Mouse (Mus musculus): ENCODE results near the gene Gja10. TPM values are rescaled to one million over a fixed set of nuclear protein-coding genes. Genes with fewer than 3 reads are reported as not detected.
A peak's percentile ranks its signal among the peaks of the same experiment; 100 is the strongest.

The Gja10 gene
- polyA plus RNA-seq (2016; fragmentation: Nextera tagmentation; extraction: Ambion mirVana) = not detected in 2 replicates

DNA sequence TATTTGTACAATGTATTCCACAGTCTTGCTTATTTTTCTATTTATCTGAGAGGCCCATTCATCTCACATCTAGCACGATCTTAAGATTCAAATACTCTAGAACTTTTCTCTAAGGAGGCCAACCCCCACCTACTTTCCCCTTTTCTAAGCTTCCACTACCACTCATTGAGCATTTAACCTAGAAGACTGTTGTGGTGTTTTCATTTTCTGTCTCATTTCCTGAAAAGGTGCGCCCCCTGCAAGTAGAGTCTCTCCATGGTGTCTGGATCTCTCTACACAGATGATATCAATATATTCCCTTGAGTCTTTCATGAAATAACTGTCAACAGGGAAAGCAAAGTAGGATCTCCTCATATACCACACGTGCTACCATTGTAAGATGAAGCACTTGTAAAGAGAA lies at the start of gene Gja10:
Gene Gja10 (minus strand): TSS at position 101 of the 400 bp plus-strand sequence.
- no peaks in the 10 kb centered on the region for H3K4me1 ChIP-seq
- H3K9me3 ChIP-seq (replicated peaks) = no peaks in the 10 kb centered on the region
- H3K4me3 ChIP-seq = no peak within 1 kb of the TSS
- H3K36me3 ChIP-seq = no peaks in the 10 kb centered on the region
- H3K27ac ChIP-seq = no peak within 1 kb of the TSS
- DNase-seq (ENCODE audit: low spot score) = no peak
- H3K27me3 ChIP-seq (ENCODE audit: low read depth, poor library complexity, severe bottlenecking) = no peaks in the 10 kb centered on the region
- 74% methylated on average over 3 of the region's 3 CpGs for WGBS

DNA sequence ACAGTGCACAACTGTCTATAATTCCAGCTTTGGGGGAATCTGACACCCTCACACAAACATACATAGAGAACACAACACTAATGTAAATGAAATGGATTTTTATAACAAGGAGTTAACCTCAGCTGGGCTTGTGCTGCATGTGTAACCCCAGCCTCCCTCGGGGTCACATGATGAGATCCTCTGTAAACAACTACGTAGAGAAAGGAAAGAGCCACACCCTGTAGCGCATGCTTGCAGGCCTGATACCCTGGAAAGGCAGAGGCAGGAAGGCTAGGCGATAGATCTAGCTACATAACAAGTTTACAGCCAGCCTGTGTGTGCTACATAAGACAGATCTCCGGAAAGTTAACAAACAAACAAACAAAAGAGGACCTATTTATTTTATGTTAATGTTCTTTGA lies 49.1 kb upstream of the Gja10 start:
- Histone ChIP-seq H3K4me3 (no peak overlapping the region), H3K9me3 (replicated peaks) (no peaks in the 10 kb centered on the region), H3K36me3 (peaks cover 77% of the 10 kb centered on the region), H3K27ac (no peak overlapping the region), H3K27me3 (ENCODE audit: low read depth, poor library complexity, severe bottlenecking) (no peaks in the 10 kb centered on the region), H3K4me1 (peaks cover 5% of the 10 kb centered on the region; the same call in 1 of the 2 replicates)
- DNase-seq (ENCODE audit: low spot score) = no peak
- 87% methylated on average over 5 of the region's 5 CpGs for WGBS

DNA sequence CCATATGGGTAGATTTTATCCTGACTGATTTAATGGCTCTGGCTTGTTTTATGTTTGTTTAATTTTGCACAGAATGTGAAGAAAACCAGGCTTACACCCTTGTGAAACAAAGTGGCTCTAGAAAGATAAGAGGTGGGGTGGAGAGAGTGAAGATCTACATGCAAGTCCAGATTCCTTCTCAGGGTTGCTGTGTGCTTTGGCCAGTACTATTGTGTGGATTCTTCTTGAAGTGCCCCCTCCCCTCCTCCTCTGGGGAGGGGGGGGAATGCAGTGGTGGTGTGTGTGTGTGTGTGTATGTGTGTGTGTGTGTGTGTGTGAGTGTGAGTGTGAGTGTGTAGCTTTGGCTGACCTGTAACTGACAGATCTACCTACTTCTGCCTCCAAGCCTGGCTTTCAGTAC lies 19.1 kb upstream of the Gja10 start:
- H3K27ac ChIP-seq = no peak overlapping the region
- H3K4me3 ChIP-seq = no peak overlapping the region
- H3K27me3 ChIP-seq (ENCODE audit: low read depth, poor library complexity, severe bottlenecking) = no peaks in the 10 kb centered on the region
- no peak for DNase-seq (ENCODE audit: low spot score)
- peaks cover 71% of the 10 kb centered on the region for H3K36me3 ChIP-seq
- H3K9me3 ChIP-seq (replicated peaks) = no peaks in the 10 kb centered on the region
- peaks cover 5% of the 10 kb centered on the region for H3K4me1 ChIP-seq

DNA sequence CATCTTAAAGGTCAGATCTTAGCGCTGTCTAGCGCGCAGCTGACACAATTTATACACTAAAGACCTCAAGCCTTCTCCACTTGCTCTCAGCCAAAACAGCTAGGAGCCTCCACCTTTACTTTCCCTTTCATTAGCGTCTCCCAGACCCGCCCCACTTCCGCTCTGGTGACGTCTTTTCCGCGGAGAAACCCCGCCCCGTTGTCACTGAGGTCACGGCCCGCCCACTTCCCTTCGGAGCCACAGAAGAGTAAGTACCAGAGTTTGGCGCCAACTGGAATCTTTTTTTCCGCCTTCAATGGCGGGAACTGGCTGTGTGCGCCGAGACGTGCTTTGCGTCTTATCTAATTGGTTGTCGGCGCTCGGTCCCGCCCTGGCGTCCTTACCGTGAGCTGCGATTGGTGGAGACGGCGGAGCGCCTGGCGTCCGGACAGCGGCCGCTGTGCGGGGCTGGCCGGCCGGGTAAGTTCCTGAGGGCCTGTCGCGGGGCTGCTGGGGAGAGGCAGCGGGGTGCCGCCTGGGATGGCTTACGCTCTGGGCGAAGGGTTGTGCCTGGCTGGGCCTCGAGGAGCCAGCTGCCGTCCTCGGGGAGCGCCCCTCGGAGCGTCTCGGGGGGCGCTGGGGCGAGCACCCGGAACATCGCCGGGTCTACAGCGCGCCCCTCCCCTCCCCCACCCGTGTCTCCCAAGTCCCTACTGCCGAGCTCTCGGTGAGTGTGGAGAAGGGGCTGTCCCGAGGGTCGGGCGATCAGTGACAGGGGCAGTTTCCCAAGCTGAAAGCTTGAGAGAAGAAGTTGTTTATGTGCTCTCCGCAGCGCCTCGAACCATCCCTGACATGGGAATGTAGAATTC lies 12.7 kb upstream of the Gja10 start, which contains the start of gene Casp8ap2:
Gene Casp8ap2 (plus strand): TSS at position 418 of the 848 bp plus-strand sequence.
- Histone ChIP-seq H3K36me3 (peaks cover 25% of the 10 kb centered on the region), H3K27ac (peak within 1 kb of the TSS; percentile 93), H3K9me3 (replicated peaks) (no peaks in the 10 kb centered on the region), H3K4me3 (peak within 1 kb of the TSS; percentile 92), H3K4me1 (peaks cover 11% of the 10 kb centered on the region), H3K27me3 (ENCODE audit: low read depth, poor library complexity, severe bottlenecking) (no peaks in the 10 kb centered on the region)
- DNase-seq (ENCODE audit: low spot score) = peak; percentile 96
- WGBS = under 1% methylated on average over 66 of the region's 67 CpGs

DNA sequence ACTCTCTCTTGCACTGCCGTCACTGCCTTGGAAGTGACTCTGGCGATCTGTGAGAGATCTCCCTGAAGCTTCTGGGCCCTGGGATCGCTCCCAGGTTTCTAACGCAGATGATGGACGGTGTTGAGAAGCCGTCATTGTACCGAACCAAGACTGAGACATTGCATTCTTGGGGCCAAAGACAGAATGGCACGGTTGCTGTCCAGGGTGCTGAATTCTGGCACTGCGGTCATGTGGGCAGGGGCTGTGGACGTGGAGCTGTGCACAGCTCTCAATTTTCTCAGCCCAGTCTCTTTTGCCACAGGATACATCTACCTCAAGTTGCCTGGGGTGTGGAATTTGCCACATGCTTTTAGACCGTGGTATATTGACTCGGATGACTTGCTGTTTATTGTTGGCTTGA lies 1.4 kb downstream of the Gja10 start:
- H3K4me3 ChIP-seq = no peak overlapping the region
- 33% methylated on average over 12 of the region's 12 CpGs for WGBS

DNA sequence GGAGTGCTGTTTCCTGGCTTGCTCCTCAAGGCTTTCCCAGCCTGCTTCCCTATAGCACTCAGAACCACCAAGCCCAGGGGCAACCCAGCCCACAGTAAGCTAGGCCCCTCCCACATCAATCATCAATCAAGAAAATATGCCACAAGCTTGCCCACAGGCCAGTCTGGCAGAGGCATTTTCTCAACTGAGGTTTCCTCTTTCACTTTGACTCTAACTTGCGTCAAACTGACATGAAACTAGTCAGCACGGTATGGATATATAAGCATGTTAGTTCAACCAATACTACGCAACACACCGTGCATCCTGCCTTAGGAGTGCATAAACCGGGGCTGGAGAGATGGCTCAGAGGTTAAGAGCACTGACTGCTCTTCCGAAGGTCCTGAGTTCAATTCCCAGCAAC lies 14.3 kb downstream of the Gja10 start:
- WGBS = 91% methylated on average over 6 of the region's 6 CpGs

More for the DNA sequence above, 1.4 kb downstream of the Gja10 start:
- H3K36me3 ChIP-seq = no peaks in the 10 kb centered on the region
- H3K27me3 ChIP-seq (ENCODE audit: low read depth, poor library complexity, severe bottlenecking) = no peaks in the 10 kb centered on the region
- DNase-seq (ENCODE audit: low spot score) = peak; percentile 87
- no peak overlapping the region for H3K27ac ChIP-seq
- H3K9me3 ChIP-seq (replicated peaks) = no peaks in the 10 kb centered on the region
- H3K4me1 ChIP-seq = no peaks in the 10 kb centered on the region

DNA sequence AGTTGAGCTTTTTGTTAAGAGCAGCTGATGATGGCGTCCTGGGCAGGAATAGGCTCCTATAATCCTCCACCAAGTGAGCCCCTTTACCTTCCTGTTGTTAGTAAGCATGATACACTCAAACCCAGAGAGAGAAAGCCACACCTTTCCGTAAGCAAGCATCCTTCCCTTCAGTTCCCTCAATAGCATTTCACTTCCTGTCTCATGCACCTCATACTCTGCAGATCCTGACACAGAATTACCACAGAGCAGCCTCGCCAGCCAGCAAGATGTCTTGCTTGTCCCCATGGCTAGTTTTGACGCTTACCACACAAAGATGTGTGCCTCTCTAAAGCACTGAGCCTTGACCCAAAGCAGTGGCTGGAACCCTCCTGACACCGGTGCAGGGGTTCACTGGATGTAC lies 15.0 kb downstream of the Gja10 start:
- H3K27me3 ChIP-seq (ENCODE audit: low read depth, poor library complexity, severe bottlenecking) = no peaks in the 10 kb centered on the region
- no peak for DNase-seq (ENCODE audit: low spot score)
- H3K4me1 ChIP-seq = no peaks in the 10 kb centered on the region
- no peak overlapping the region for H3K27ac ChIP-seq
- 91% methylated on average over 5 of the region's 5 CpGs for WGBS
- no peaks in the 10 kb centered on the region for H3K9me3 ChIP-seq (replicated peaks)
- H3K36me3 ChIP-seq = peaks cover 10% of the 10 kb centered on the region; the same call in 1 of the 2 replicates
- H3K4me3 ChIP-seq = no peak overlapping the region

More for the DNA sequence above, 14.3 kb downstream of the Gja10 start:
- peaks cover 8% of the 10 kb centered on the region; the same call in 1 of the 2 replicates for H3K36me3 ChIP-seq
- no peak overlapping the region for H3K4me3 ChIP-seq
- no peak for DNase-seq (ENCODE audit: low spot score)
- H3K27ac ChIP-seq = no peak overlapping the region
- H3K9me3 ChIP-seq (replicated peaks) = no peaks in the 10 kb centered on the region
- no peaks in the 10 kb centered on the region for H3K27me3 ChIP-seq (ENCODE audit: low read depth, poor library complexity, severe bottlenecking)
- H3K4me1 ChIP-seq = no peaks in the 10 kb centered on the region

DNA sequence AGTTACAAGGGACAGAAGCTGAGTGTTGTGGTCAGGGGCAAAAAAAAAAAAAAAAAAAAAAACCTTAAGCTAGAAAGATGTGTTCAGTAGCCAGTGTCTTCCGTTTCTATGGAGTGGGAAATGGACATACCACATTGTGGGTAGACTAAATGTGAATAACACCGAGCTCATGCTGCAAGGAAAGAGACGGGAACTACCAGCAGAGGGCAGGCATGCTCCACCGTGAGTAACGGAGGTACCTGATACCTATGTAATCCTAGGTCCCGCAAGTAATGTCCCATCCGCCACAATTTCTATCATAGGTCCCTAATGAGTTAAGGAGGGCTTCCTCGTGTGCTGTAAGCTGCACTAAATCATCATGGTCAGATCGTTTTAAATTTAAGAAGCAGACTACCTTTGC lies 16.0 kb downstream of the Gja10 start:
- WGBS = 16% methylated on average over 9 of the region's 9 CpGs
- DNase-seq (ENCODE audit: low spot score) = peak; percentile 74
- Histone ChIP-seq H3K4me1 (peaks cover 4% of the 10 kb centered on the region; the same call in 1 of the 2 replicates), H3K27ac (no peak overlapping the region), H3K36me3 (peaks cover 17% of the 10 kb centered on the region), H3K27me3 (ENCODE audit: low read depth, poor library complexity, severe bottlenecking) (no peaks in the 10 kb centered on the region), H3K9me3 (replicated peaks) (no peaks in the 10 kb centered on the region), H3K4me3 (no peak overlapping the region)

DNA sequence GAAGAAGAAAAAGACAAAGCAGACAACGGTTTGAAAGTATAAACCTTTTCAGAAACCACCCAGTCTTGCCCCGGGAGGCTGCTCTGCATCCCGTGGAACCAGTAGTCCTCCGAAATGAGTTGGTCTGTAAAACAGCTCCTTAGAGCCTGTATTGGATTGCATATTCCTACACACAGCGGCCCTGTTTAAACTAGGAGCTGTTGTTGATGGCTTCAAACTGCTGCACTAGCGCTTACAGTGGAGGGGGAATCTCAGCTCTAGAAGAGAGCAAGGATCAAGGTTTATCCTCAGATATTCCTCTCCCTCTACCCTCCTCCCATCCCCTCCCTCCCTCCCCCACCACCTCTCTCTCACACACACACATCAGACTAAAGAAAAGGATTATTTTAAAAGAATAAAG lies 18.4 kb downstream of the Gja10 start:
- WGBS = 73% methylated on average over 6 of the region's 6 CpGs
- Histone ChIP-seq H3K27ac (no peak overlapping the region), H3K27me3 (ENCODE audit: low read depth, poor library complexity, severe bottlenecking) (no peaks in the 10 kb centered on the region), H3K4me3 (no peak overlapping the region), H3K36me3 (peaks cover 39% of the 10 kb centered on the region), H3K9me3 (replicated peaks) (no peaks in the 10 kb centered on the region), H3K4me1 (peaks cover 8% of the 10 kb centered on the region; the same call in 1 of the 2 replicates)
- DNase-seq (ENCODE audit: low spot score) = no peak

DNA sequence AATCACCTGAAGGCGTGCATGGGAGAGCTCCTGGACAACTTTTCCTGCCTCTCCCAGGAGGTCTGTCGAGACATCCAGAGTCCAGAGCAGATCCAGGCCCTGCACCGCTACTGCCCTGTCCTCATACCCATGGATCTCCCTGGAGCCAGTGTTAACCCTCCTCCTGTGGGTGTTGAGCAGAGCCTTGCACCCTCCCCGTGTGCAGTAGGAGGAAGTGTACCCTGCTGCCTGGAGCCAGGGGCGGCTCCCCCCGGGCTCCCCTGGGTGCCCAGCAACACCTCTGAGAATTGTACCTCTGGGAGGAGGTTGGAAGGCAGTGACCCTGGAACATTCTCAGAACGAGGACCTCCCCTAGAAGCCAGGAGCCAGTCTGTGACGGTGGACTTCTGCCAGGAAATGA lies 22.7 kb downstream of the Gja10 start:
- no peak for DNase-seq (ENCODE audit: low spot score)
- WGBS = 90% methylated on average over 8 of the region's 8 CpGs
- peaks cover 8% of the 10 kb centered on the region; the same call in 1 of the 2 replicates for H3K4me1 ChIP-seq
- H3K27me3 ChIP-seq (ENCODE audit: low read depth, poor library complexity, severe bottlenecking) = no peaks in the 10 kb centered on the region
- H3K9me3 ChIP-seq (replicated peaks) = no peaks in the 10 kb centered on the region
- no peak overlapping the region for H3K4me3 ChIP-seq
- peaks cover 73% of the 10 kb centered on the region for H3K36me3 ChIP-seq
- no peak overlapping the region for H3K27ac ChIP-seq

DNA sequence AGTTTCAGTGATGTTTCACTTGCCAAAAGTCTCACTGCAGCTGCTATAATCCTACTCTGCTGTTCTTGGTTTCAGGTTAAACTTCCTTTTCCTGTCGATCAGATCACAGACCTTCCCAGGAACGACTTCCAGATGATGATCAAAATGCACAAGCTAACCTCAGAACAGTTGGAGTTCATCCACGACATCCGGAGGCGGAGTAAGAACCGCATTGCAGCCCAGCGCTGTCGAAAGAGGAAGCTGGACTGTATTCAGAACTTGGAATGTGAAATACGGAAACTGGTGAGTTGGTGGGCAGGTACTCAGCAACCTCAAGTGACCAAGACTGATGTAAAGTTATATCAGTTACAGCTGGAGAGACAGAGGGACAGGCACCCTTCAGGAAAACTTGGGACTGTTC lies 27.4 kb downstream of the Gja10 start:
- Histone ChIP-seq H3K9me3 (replicated peaks) (no peaks in the 10 kb centered on the region), H3K4me1 (peaks cover 13% of the 10 kb centered on the region)

DNA sequence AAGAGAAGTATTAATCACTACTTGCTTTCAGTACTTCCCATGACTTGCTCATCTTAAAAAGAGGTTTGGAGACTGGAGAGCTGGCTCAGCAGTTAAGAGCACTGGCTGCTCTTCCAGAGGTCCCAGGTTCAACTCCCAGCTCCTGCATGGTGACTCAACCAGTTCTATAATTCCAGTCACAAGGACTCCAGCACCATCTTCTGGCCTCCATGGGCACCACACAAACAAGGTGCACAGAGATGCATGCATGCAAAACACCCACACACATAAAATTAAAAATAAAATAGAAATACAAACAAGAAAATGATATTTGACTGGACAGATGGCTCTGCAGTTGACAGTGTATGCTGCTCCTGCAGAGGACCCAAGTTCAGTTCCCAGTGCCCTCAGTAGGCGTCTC lies 28.0 kb downstream of the Gja10 start:
- WGBS = 94% methylated on average over 1 of the region's 1 CpGs
- no peaks in the 10 kb centered on the region for H3K27me3 ChIP-seq (ENCODE audit: low read depth, poor library complexity, severe bottlenecking)
- no peak for DNase-seq (ENCODE audit: low spot score)
- H3K27ac ChIP-seq = no peak overlapping the region
- no peaks in the 10 kb centered on the region for H3K9me3 ChIP-seq (replicated peaks)
- no peak overlapping the region for H3K4me3 ChIP-seq
- H3K36me3 ChIP-seq = peaks cover 39% of the 10 kb centered on the region
- H3K4me1 ChIP-seq = peaks cover 19% of the 10 kb centered on the region

More for the DNA sequence above, 27.4 kb downstream of the Gja10 start:
- peaks cover 44% of the 10 kb centered on the region for H3K36me3 ChIP-seq
- H3K27ac ChIP-seq = no peak overlapping the region
- H3K4me3 ChIP-seq = no peak overlapping the region
- 56% methylated on average over 9 of the region's 9 CpGs for WGBS
- no peaks in the 10 kb centered on the region for H3K27me3 ChIP-seq (ENCODE audit: low read depth, poor library complexity, severe bottlenecking)
- DNase-seq (ENCODE audit: low spot score) = no peak

DNA sequence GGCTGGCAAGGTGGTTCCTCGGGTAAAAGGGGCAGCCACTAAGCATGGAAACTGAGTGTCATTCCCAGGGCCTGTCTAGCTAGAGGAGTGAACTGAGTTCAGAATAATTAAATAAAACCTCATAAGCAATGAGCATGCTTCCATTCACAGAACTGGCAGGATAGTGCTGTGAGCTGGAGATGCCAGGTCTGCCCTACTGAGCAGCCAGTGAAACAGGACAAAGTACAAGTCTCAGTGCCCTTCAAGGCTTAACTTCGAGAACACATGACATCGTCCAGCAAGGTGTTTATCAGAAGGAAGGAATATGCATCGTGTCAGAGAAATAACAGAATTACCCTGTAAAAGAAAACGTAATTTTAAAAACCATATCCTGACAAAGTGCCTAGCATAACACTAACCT lies 29.0 kb downstream of the Gja10 start:
- WGBS = 90% methylated on average over 5 of the region's 5 CpGs

More for the DNA sequence above, 29.0 kb downstream of the Gja10 start:
- H3K4me1 ChIP-seq = peaks cover 27% of the 10 kb centered on the region
- H3K4me3 ChIP-seq = no peak overlapping the region
- H3K27me3 ChIP-seq (ENCODE audit: low read depth, poor library complexity, severe bottlenecking) = no peaks in the 10 kb centered on the region
- H3K27ac ChIP-seq = no peak overlapping the region
- H3K36me3 ChIP-seq = peaks cover 31% of the 10 kb centered on the region
- H3K9me3 ChIP-seq (replicated peaks) = no peaks in the 10 kb centered on the region
- no peak for DNase-seq (ENCODE audit: low spot score)
